Mouse (Mus musculus): ENCODE results near the gene Cir1.

Cir1 gene

DNA sequence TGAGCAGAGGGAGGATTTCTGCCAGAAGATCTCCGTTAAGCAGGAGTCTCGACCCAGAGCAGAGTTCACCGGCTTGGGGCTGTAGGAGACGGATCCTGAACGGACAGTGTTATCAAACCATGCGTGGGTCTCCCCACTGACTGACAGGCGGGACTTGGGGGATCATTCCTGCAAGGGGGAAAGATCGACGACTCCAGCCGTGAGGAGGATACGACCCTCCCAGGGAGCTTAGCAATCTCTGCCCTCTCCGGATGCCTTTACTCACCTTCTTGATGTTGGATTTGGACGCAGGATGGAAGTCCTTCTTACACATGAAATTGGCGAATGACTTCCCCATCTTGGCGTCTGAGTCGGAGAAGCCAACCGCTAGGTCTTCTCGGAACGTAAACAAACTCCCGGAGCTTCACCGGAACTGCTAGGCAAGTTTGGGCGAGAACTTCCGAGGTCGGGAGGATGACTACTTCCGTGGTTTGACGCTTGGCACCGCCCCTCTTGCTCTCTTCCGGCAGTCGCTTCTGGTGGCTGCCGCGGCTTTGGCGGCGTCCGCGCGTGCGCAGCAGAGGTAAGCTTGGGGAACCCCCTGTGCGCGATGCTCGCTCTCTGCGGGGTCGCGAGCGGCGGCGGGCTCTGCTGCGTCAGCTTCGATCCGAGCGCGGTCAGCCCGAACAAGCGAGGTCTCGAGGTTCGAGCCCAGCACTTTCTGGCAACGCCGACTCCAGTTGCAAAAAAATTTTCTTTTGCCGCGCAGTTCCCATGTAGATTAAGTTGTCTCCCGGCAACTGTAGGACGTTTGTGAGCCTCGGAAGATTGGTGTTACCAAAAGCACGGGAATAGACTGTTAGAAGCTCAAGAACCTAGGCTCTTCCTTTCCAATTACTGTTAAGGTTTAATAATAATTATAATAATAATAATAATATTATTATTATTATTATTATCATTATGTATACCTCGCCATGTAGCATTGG is at the start of gene Cir1, which contains the start of gene Scrn3:
TSS of gene Cir1 (minus strand) at position 550 of the 965 bp plus-strand sequence.
TSS of gene Scrn3 (plus strand) at position 450 of the 965 bp plus-strand sequence.
- peak; percentile 93 for DNase-seq

GRCm38 (mm10) chr2:73360536-73360935 is 48.0 kb upstream of the Cir1 start:
- no peak for DNase-seq

DNA sequence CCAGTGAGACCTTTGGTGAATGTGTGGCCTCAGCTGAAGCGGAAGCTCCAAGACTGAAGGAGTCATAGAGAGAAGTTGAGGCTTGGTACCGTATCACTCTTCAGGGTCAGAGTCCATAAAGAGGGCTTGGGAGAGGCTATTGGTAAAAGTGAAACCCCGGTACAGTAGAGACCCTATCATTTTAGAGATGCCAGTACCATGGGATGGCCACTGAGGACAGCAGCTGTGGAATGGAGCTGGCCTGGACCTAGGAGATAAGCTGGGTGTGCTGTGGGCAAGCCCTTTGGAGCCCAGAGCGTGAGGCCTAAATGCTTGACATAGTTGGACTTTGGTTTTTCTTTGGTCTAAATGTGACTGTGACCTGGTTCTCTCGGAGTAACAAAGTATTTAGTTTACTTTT is 47.4 kb upstream of the Cir1 start:
- no peak for DNase-seq

DNA sequence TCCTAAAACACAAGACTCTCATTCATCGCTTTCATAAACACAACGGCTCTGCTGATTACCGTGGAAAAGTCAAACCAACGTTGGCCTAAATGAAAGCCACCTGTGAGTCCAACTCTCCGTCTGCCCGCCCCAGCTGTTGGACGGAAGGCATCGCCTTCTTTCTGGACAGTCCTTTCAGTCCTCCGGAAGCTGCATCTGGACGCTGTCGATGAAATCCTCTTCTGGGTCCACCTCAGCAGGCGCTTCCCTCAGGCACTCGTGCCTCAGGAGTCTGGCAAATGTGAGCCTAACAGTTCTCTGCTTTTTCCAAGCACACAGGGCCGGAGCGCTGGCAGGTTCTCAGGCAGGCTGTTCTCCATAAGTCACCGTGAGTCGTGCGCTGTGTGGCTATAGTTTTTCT is 44.5 kb upstream of the Cir1 start:
- DNase-seq: no peak

DNA sequence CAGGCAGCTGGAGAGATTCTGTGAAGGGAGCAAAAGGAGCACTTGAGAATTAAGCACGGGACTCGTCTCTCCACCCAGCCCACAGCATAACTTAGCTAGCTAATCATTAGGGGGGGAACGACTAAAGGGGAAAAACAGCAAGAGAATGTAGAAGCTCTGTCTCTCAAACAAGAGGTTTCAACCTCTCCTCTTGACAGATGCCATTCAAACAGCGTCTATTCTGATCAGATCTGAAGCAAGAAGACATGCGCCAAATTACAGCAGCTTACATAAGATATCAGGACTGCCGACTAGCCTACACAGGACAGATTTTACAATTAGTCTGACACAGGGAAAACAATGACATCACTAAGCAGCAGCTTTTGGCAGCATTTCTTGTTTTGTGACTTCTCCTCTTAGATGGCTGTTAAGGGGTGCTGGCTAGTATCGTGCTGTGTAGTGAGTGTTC is 39.5 kb upstream of the Cir1 start:
- DNase-seq: no peak

DNA sequence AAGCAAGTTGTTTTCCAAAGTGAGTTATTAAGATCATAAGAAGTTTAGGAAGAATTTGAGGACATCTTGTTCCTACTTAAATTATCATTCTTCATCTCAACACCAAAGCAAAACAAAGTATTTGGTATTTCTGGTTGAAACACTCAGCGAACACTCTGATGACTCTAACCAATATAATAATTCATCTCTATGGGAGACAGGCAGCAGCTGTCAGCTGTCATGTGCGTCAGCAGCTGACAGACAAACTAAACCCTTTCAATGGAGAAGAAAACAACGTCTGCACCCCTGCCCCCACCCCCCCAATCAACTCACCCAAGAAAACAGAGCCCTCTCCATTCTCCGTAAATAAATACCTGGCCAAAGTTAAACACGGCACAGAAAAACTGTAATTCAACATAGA is 39.0 kb upstream of the Cir1 start:
- no peak for DNase-seq

- no peak for DNase-seq
Measured at GRCm38 (mm10) chr2:73348221-73348620, 35.7 kb upstream of the Cir1 start.

GRCm38 (mm10) chr2:73347766-73348165 is 35.3 kb upstream of the Cir1 start:
- DNase-seq: no peak

- no peak for DNase-seq
Measured at GRCm38 (mm10) chr2:73347136-73347535, 34.6 kb upstream of the Cir1 start.

- peak; percentile 64 for DNase-seq
Measured at GRCm38 (mm10) chr2:73346345-73347086, 34.0 kb upstream of the Cir1 start.

- no peak for DNase-seq
Measured at GRCm38 (mm10) chr2:73345204-73345603, 32.7 kb upstream of the Cir1 start.

GRCm38 (mm10) chr2:73343701-73344100 is 31.2 kb upstream of the Cir1 start:
- no peak for DNase-seq

- no peak for DNase-seq
Measured at GRCm38 (mm10) chr2:73338415-73338814, 25.9 kb upstream of the Cir1 start.

DNA sequence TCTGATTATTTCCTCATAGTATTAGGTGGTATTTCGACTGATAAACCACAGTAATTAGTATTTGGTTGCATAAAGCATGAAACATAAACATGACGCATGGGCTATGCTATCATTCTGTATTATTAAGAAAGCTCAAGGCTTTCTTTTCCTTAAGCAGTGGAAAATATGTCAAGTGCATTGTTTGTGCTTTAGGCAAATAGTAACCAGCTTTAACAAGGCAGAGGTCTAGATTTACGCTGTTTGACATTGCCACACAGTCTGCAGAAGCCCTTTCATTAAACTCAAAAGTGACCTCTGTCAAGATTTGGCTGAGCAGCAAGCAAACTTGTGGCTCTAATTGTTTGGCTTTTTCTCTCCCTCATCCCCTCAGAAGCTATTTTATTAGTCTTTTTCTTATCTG is 23.4 kb upstream of the Cir1 start:
- no peak for DNase-seq

DNA sequence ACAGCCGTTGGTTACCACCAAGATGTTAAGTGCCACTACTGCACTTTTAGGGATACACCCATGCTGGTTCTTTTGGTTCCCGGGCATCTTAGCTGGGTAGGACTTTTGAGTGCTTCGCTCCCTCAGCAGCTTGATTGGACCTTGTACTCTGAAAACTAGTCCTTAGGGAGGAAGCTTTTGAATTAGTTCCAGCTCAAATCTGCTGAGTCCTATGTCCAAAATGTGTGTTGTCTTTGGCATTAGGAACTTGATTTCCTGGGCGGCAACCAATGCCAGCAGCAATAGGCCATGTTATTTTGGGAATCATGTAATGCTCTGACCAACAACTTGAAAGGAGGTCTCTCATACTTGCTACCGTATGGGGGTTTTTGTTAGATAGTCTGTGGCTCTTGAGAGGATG is 13.4 kb upstream of the Cir1 start:
- DNase-seq: no peak

- no peak for DNase-seq
Measured at GRCm38 (mm10) chr2:73322991-73323390, 10.5 kb upstream of the Cir1 start.

- no peak for DNase-seq
Measured at GRCm38 (mm10) chr2:73319218-73319617, 6.7 kb upstream of the Cir1 start.

- DNase-seq: no peak
Measured at GRCm38 (mm10) chr2:73317426-73317825, 4.9 kb upstream of the Cir1 start.

GRCm38 (mm10) chr2:73314311-73314710 is 1.8 kb upstream of the Cir1 start:
- no peak for DNase-seq

GRCm38 (mm10) chr2:73313117-73313501 is 608 bp upstream of the Cir1 start:
- DNase-seq: peak; percentile 24

DNA sequence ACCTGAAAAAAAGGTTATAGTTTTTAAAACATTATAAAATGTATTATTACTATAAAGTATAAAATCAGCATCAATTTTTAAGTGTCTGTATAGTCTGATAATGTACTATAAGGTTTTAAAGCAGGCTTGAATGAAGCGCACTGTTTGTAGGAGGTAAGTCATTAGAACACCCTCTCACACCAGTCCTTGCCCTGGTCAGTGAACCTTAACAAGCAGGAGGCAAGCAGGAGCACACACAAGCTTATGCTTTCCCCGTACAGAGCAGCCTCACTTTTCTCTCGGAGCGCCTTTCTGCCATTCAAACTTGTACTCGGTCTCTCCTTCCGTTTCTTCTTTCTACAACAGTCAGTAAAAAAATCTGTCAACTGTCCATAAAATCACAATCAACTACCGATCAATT is 6.5 kb downstream of the Cir1 start:
- DNase-seq: no peak

- DNase-seq: no peak
Measured at GRCm38 (mm10) chr2:73304506-73304905, 8.0 kb downstream of the Cir1 start.

- DNase-seq: no peak
Measured at GRCm38 (mm10) chr2:73302722-73303121, 9.8 kb downstream of the Cir1 start.

- no peak for DNase-seq
Measured at GRCm38 (mm10) chr2:73301979-73302378, 10.5 kb downstream of the Cir1 start.
